Mouse (Mus musculus) liver, postnatal 0 days (tissue): ENCODE measurements at regions not wholly inside any gene's neighbourhood (a gene's known extent, or its start where the extent isn't known, plus 50 kb on each side); places are given as distances from the start of the nearest gene placed in this dataset.

Experiments
- ATAC-seq: fragments of 200-750 bp; cut with Nextera tagmentation; 2 replicates; pipeline ENCODE4 v1.8.0; 2017; ENCODE audit warnings: mild to moderate bottlenecking, moderate library complexity
- DNase-seq: peaks from one replicate; pipeline ENCODE4 v3.0.0-alpha.2; 2016
- H3K27ac ChIP-seq: fragments of 300-500 bp; sonication (generic); 2 replicates; pipeline ENCODE4 v1.5.1; 2014; ENCODE audit warnings: antibody characterized with exemption, moderate library complexity, mild to moderate bottlenecking, low read depth
- H3K27me3 ChIP-seq: fragments of 300-500 bp; sonication (generic); 2 replicates; pipeline ENCODE4 v1.6.1; 2014; ENCODE audit warnings: low read length, control low read depth, mixed read lengths; ENCODE audit not compliant: insufficient read depth
- H3K36me3 ChIP-seq: fragments of 300-500 bp; sonication (generic); replicated peaks from 2 replicates; pipeline ENCODE4 v1.6.1; 2014; ENCODE audit warnings: mild to moderate bottlenecking, control low read depth, low read length, moderate library complexity, mixed read lengths; ENCODE audit not compliant: insufficient read depth
- H3K4me1 ChIP-seq: fragments of 300-500 bp; sonication (generic); 2 replicates; pipeline ENCODE4 v1.6.1; 2014; ENCODE audit warnings: antibody characterized with exemption, mild to moderate bottlenecking, control low read depth; ENCODE audit not compliant: insufficient read depth
- H3K4me2 ChIP-seq: fragments of 300-500 bp; sonication (generic); 2 replicates; pipeline ENCODE4 v1.6.1; 2014; ENCODE audit warnings: low read depth, mild to moderate bottlenecking, low read length, moderate library complexity, mixed read lengths
- H3K4me3 ChIP-seq: fragments of 300-500 bp; sonication (generic); 2 replicates; pipeline ENCODE4 v1.5.1; 2014; ENCODE audit warnings: low read depth, low read length
- H3K9ac ChIP-seq: fragments of 300-500 bp; sonication (generic); replicated peaks from 2 replicates; pipeline ENCODE4 v1.6.1; 2014; ENCODE audit warnings: mild to moderate bottlenecking, moderate library complexity
- H3K9me3 ChIP-seq: fragments of 300-500 bp; sonication (generic); 2 replicates; pipeline ENCODE4 v1.6.1; 2016; ENCODE audit warnings: mild to moderate bottlenecking, control low read depth, low read length, mixed read lengths
- CTCF ChIP-seq: sonication (generic); IDR thresholded peaks from 2 replicates; pipeline ENCODE4 v1.5.1; 2016; ENCODE audit warnings: antibody characterized with exemption, low read depth
- EP300 ChIP-seq: IDR thresholded peaks from 2 replicates; pipeline ENCODE4 v1.6.1; 2016; ENCODE audit warnings: antibody characterized with exemption, low read depth, mild to moderate bottlenecking
- WGBS: fragments of 180-500 bp; shearing (Covaris S2); extraction: QIAGEN DNeasy Blood & Tissue Kit; methylation state at CpG from one replicate; pipeline ENCODE4 v1.1.7; 2014; ENCODE audit not compliant: insufficient replicate concordance; 5-methylcytosine and 5-hydroxymethylcytosine counted together

GRCm38 (mm10) chr1:41384731-41385130, 579.3 kb downstream of the Tmem182 start:
- Histone ChIP-seq H3K27ac (no peak overlapping the region), H3K4me2 (no peak overlapping the region), H3K4me1 (no peaks in the 10 kb centered on the region), H3K36me3 (no peaks in the 10 kb centered on the region), H3K27me3 (no peaks in the 10 kb centered on the region), H3K4me3 (no peak overlapping the region), H3K9ac (no peak overlapping the region), H3K9me3 (no peaks in the 10 kb centered on the region)
- 37% methylated on average over 1 of the region's 1 CpGs for WGBS
- ATAC-seq, result no peak
- TF ChIP-seq EP300, result no peak
- no peak for TF ChIP-seq CTCF
- no peak for DNase-seq

- H3K27me3 ChIP-seq, result no peaks in the 10 kb centered on the region
Observed at GRCm38 (mm10) chr1:41386435-41386834, 581.0 kb downstream of the Tmem182 start.

GRCm38 (mm10) chr1:41390102-41390884, 584.9 kb downstream of the Tmem182 start:
- no peaks in the 10 kb centered on the region for H3K4me1 ChIP-seq
- H3K27me3 ChIP-seq, result no peaks in the 10 kb centered on the region
- ATAC-seq (peak; percentile 70), DNase-seq (peak; percentile 38)
- TF ChIP-seq CTCF, result no peak
- TF ChIP-seq EP300, result no peak; the same call in 1 of the 2 replicates
- 19% methylated on average over 11 of the region's 11 CpGs for WGBS
- no peak overlapping the region for H3K4me2 ChIP-seq
- H3K27ac ChIP-seq, result no peak overlapping the region
- H3K4me3 ChIP-seq, result no peak overlapping the region
- no peaks in the 10 kb centered on the region for H3K9me3 ChIP-seq
- no peaks in the 10 kb centered on the region for H3K36me3 ChIP-seq
- H3K9ac ChIP-seq, result no peak overlapping the region

More at GRCm38 (mm10) chr1:41386435-41386834, 581.0 kb downstream of the Tmem182 start:
- no peak overlapping the region for H3K9ac ChIP-seq
- no peak for ATAC-seq
- DNase-seq, result no peak
- TF ChIP-seq CTCF (peak; percentile 12; the same call in 1 of the 2 replicates), EP300 (no peak)
- no peak overlapping the region for H3K4me3 ChIP-seq
- no peak overlapping the region for H3K4me2 ChIP-seq
- H3K4me1 ChIP-seq, result no peaks in the 10 kb centered on the region
- H3K36me3 ChIP-seq, result no peaks in the 10 kb centered on the region
- no peak overlapping the region for H3K27ac ChIP-seq
- 49% methylated on average over 4 of the region's 4 CpGs for WGBS
- no peaks in the 10 kb centered on the region for H3K9me3 ChIP-seq

GRCm38 (mm10) chr1:41391071-41391470, 585.7 kb downstream of the Tmem182 start:
- Histone ChIP-seq H3K27ac (no peak overlapping the region), H3K4me1 (no peaks in the 10 kb centered on the region), H3K27me3 (no peaks in the 10 kb centered on the region), H3K4me3 (no peak overlapping the region), H3K36me3 (no peaks in the 10 kb centered on the region), H3K9me3 (no peaks in the 10 kb centered on the region), H3K4me2 (no peak overlapping the region), H3K9ac (no peak overlapping the region)
- DNase-seq (no peak), ATAC-seq (no peak)
- WGBS, result 75% methylated on average over 7 of the region's 7 CpGs
- TF ChIP-seq CTCF (no peak), EP300 (no peak)

GRCm38 (mm10) chr1:41393287-41393686, 587.9 kb downstream of the Tmem182 start:
- no peak overlapping the region for H3K9ac ChIP-seq
- H3K9me3 ChIP-seq, result no peaks in the 10 kb centered on the region
- TF ChIP-seq EP300, result no peak
- TF ChIP-seq CTCF, result no peak
- H3K36me3 ChIP-seq, result no peaks in the 10 kb centered on the region
- DNase-seq, result no peak
- H3K4me3 ChIP-seq, result no peak overlapping the region
- H3K27me3 ChIP-seq, result no peaks in the 10 kb centered on the region
- 69% methylated on average over 4 of the region's 4 CpGs for WGBS
- H3K27ac ChIP-seq, result no peak overlapping the region
- ATAC-seq, result no peak
- no peaks in the 10 kb centered on the region for H3K4me1 ChIP-seq
- no peak overlapping the region for H3K4me2 ChIP-seq

GRCm38 (mm10) chr1:41395081-41395480, 589.7 kb downstream of the Tmem182 start:
- no peak overlapping the region for H3K27ac ChIP-seq
- H3K36me3 ChIP-seq, result no peaks in the 10 kb centered on the region
- H3K27me3 ChIP-seq, result no peaks in the 10 kb centered on the region
- DNase-seq (no peak), ATAC-seq (no peak)
- no peak overlapping the region for H3K4me2 ChIP-seq
- no peaks in the 10 kb centered on the region for H3K9me3 ChIP-seq
- no peak overlapping the region for H3K4me3 ChIP-seq
- H3K4me1 ChIP-seq, result no peaks in the 10 kb centered on the region
- 78% methylated on average over 3 of the region's 3 CpGs for WGBS
- no peak overlapping the region for H3K9ac ChIP-seq
- no peak for TF ChIP-seq CTCF
- TF ChIP-seq EP300, result no peak

DNA sequence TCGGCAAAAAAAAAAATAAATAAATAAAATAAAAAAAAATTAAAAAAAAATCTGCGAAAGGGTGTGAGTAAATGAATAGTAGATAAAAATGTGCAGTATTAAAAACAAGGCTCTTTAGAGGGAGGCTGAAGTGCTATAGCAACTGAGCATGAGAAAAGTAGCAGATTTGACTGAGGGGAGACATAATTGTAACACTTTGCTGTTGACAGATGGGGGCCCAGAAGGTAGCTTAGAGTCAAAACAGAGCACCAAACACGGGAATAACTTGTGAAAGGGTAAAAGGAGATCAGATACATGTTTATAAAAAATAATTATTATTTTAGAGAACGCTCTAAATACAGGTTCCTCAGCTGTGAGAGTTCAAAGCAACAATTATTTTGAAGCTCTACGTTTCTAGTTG, 605.1 kb downstream of the Tmem182 start:
- ATAC-seq (no peak), DNase-seq (no peak)
- no peak for TF ChIP-seq EP300
- no peak for TF ChIP-seq CTCF
- Histone ChIP-seq H3K9ac (no peak overlapping the region), H3K27me3 (no peaks in the 10 kb centered on the region), H3K4me1 (no peaks in the 10 kb centered on the region), H3K4me2 (no peak overlapping the region), H3K27ac (no peak overlapping the region), H3K4me3 (no peak overlapping the region), H3K36me3 (no peaks in the 10 kb centered on the region), H3K9me3 (no peaks in the 10 kb centered on the region)
- WGBS, result 68% methylated on average over 5 of the region's 5 CpGs
